Mouse (Mus musculus) brain, embryonic 14.5 days (tissue): ENCODE data around the gene Hes7.

Experiments
- CTCF ChIP-seq: fragments of 200-500 bp; IDR thresholded peaks from 2 replicates; pipeline ENCODE4 v1.5.1; 2012; ENCODE audit warnings: inconsistent platforms, mild to moderate bottlenecking, moderate library complexity, borderline replicate concordance; ENCODE audit not compliant: insufficient read depth, insufficient read length; ENCODE audit errors: extremely low read depth
- POLR2A ChIP-seq: fragments of 200-500 bp; IDR thresholded peaks from 2 replicates; pipeline ENCODE4 v1.6.1; 2012; ENCODE audit warnings: mild to moderate bottlenecking, inconsistent platforms, borderline replicate concordance; ENCODE audit not compliant: poor library complexity, insufficient read depth, insufficient read length, severe bottlenecking; ENCODE audit errors: extremely low read depth

- TF ChIP-seq CTCF, result no peak
- TF ChIP-seq POLR2A, result peak; percentile 73
Measured at GRCm38 (mm10) chr11:69088103-69088855, 31.9 kb upstream of the Hes7 start, which contains the start of gene Vamp2.
